Mouse (Mus musculus): Measurements from ENCODE around the gene Gm136.
"Not testable (repeated sequence)": the region's sequence is repeated elsewhere in the genome, so short reads cannot be mapped to it uniquely, and the experiment has no call there.

The Gm136 gene

DNA sequence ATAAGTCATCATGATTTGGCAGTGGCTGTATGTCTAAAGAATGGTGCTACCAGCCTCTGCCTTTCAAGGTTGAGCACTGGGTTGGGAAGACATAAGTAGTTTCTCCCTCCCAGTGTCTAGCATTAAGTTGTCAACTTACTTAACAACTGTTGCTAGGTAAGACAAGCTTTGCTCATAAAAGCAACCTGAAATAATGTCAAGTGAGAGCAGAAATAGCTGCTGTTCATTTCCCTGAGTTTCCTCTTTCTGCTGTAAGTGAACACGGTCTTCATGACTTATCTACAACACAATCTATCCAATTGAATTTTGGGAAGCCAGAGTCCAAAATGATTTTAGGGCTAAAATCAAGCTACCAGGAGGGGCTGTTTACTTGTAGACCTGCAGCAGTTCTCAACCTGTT lies at the start of gene Gm136:
TSS of gene Gm136 (minus strand) at position 101 of the 400 bp plus-strand sequence.
- no peak for DNase-seq (ENCODE audit: low read depth in 1 of 2, low spot score in 2 of 2)

DNA sequence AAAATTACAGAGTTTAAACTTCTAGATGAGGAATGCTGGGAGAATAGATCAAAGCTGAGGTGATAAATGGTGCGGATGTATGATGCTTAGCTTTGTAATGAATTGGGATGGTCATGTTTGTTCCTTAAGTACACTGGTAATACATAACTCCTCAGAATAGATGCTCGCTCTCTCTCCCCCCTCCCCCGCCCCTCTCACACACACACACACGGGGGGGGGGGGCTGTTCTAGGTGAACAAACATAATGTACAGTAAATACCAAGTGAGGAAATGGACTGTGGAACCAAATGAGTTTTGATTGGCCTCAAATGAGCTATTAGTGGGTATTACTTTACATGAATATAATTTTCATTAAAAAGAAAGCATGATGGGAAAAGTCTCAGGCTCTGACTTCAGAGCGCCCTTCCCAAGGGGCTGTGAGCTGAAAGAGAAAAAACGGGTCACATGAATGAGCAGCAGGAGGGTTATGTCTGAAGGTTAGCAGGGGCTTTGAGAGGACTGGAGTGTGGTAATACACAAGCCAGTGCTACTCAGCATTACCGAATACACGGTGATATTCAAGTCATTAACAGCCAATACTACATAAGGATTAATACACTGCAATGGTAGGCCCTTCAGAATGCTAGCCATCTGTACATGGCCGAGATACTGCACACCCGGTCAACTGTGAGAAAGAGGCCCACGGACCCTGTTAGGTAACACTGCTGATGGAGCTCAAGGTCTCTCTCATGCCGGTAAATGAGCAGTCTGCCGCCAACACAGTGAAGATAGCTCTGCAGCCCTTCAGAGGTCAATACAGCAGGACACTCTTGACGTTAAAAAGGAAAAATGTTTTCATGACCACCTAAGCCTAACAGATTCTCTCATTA lies 45.3 kb upstream of the Gm136 start:
- no peak for DNase-seq (ENCODE audit: low read depth in 1 of 2, low spot score in 2 of 2)

DNA sequence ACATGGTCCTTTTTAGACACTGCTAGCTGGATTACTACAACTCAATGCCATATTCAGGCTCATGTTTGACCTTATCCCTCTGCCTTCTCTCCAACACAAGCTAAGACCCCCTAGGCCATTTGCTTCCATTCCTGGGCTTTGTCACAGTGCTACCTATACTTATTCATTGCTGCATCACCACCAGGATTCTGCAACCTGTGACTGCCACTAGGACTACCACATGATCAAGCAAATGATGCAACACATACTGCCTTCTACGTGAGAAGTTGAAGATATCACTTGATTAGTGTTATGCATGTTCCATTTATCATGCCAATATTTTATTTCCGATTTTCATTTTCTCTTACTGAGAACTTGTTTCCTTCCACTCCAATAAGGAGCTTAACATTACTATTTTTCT lies 41.9 kb upstream of the Gm136 start:
- no peak for DNase-seq (ENCODE audit: low read depth in 1 of 2, low spot score in 2 of 2)

DNA sequence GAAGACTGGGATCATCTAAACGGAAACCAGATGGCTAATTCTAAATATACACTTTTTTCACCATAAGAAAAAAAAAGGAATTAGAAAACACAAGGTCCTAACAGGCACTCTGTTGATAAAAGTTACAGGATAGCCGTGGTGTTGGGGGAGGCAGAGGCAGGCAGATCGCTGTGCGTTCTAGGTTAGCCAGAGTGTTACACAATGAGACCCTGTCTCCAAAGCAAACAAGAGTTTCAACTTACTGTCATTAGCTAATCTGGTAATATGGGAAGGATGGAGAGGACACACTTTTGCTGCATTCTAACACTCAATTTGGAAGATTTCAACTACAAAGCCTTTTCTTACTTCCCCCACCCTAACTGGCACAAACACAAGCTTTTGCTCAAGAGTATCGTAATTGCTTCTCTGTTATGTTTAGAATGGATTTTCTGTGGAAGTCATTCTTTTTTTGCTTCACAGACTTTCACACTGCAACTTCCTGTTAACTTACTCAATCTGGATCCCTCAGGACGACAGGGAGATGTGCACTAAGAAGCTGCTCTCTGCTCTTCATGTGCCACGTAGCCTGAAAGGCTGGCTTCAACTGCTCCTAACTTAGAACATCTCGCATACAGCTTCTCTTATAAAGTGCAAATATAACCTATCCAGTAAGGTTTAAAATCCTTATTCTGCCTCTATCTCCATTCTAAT lies 41.4 kb upstream of the Gm136 start:
- DNase-seq (ENCODE audit: low read depth in 1 of 2, low spot score in 2 of 2), result no peak

DNA sequence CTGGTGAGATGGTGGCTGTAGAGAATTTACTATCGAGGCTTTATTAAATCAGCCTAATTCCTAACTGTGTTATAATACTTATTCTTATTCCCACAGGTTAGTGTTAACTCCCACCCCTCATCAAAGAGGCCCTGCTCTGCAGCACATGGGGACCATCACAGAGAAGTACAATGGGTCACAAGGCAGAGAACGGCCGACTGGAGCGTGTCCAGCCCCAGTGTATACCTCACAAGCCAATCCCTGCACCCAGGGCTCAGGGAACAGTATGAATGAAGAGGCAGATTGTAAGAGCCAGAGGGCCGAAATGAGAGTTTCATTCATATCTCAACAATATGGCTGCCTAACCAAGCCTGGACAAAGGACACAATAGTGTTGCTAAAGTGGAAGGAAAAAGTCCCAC lies 40.2 kb upstream of the Gm136 start:
- no peak for DNase-seq (ENCODE audit: low read depth in 1 of 2, low spot score in 2 of 2)

DNA sequence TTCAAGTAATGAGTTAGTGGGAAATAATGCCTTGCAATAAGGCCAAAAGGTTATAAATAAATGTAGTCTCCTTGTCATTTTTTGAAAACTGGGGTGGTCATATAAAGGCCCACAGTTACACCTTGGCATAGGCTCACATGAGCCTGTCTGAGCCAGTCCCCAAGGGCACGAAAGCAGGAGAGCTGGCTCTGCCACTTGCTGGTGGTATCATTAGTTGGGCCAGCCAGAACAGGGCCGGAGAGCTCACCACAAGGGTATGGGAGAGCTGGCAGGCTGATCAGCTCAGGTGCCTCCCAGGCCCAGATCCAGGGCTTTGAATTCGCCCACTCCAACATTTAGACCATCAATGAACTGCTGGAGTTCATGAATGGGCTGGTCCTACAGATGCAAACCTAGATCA lies 30.4 kb upstream of the Gm136 start:
- no peak for DNase-seq (ENCODE audit: low read depth in 1 of 2, low spot score in 2 of 2)

DNA sequence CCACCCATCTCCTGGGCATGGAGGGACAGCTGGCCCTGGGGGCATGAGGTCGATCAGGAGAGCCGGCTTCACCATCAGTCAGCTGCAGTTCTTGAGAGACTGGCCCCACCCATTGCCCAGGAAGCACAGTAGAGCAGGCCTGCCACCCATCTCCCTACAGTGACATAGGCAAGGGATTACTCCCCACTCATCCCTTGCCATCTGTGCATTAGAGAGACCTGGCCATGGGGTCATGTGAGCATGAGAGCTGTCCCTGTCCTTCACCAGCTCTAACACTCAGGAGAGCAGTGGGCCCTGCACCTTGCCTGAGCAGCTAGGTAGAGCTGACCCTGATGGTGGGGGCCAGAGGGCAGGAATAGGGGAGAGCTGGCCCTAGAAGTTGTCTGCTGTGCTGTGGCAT lies 29.6 kb upstream of the Gm136 start:
- DNase-seq (ENCODE audit: low read depth in 1 of 2, low spot score in 2 of 2), result no peak

DNA sequence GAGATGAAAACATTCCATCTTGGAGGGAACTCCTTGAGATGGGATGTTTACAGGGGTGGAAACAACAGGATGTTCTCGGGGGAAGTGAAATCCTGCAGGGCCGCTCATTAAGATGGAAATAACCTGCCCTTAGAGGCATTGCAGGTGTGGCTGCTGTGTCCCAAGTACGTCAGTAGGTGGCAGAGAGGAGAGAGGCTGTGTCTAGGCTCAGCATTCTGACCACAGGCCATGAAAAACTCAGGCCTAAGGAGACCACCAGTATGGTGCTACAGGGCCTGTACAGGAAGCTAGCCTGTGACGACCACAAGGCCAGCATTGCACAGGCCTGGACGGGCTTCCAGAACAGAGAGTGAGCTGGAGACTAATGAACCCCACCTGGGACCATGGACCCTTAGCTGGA lies 28.8 kb upstream of the Gm136 start:
- DNase-seq (ENCODE audit: low read depth in 1 of 2, low spot score in 2 of 2), result no peak

DNA sequence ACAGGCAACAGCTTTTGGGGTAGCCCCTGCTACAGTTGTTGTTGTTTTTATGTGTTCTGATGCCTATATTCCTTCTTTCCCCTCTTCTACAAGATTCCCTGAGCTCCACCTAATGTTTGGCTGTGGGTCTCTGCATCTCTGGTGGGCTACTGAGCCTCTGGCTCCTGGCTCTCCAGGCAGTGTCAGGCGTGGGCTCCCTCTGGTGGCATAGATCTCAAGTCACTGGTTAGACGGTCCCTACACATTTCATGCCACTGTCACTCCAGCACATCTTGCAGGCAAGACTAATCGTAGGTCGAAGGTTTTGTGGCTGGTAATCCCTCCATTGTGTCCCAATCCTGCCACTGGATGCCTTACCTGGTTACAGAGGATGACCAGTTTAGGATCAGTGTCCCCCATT lies 26.7 kb upstream of the Gm136 start:
- no peak for DNase-seq (ENCODE audit: low read depth in 1 of 2, low spot score in 2 of 2)

DNA sequence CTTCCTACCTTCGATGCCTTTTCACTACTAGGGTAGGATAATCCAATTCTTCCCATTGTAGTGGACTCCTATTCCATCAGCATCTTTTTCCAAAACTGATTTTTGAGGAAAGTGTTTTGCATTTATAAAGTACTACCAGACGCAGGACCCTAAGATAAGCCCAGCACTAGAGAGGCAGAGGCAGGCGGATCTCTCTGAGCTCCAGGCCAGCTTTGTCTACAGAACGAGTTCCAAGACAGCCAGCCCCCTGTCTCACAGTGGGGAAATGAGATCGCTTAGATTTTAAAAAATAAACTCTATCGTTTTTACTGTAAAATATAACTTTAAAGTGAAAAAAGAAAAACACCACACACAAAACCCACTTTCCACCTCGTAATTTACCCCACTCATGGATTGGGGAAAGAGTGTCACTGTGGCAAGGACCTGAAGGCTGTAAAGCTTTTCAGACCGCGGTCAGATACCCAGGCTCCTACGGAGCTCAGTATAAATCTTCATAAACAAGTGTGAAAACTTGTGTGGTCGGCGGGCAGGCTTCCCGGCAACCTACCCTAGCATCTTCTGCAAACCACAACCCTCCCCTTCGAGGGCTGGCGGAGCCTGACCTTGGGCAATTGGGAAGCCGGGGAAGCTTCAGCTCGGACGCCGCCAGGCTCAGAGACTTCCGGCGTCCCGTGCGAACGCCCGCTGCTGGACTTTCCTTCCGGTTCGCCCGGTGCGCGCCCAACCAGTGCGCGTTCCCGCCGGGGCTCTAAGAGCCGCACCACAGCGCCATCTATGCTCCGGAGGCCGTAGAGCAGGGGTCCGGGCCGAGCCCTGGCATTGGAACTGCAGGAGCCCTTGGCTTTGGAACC lies 21.8 kb upstream of the Gm136 start, which contains the start of gene Smim8:
TSS of gene Smim8 (minus strand) at position 747 of the 851 bp plus-strand sequence.
- DNase-seq (ENCODE audit: low read depth in 1 of 2, low spot score in 2 of 2), result peak; percentile 72 to 86

DNA sequence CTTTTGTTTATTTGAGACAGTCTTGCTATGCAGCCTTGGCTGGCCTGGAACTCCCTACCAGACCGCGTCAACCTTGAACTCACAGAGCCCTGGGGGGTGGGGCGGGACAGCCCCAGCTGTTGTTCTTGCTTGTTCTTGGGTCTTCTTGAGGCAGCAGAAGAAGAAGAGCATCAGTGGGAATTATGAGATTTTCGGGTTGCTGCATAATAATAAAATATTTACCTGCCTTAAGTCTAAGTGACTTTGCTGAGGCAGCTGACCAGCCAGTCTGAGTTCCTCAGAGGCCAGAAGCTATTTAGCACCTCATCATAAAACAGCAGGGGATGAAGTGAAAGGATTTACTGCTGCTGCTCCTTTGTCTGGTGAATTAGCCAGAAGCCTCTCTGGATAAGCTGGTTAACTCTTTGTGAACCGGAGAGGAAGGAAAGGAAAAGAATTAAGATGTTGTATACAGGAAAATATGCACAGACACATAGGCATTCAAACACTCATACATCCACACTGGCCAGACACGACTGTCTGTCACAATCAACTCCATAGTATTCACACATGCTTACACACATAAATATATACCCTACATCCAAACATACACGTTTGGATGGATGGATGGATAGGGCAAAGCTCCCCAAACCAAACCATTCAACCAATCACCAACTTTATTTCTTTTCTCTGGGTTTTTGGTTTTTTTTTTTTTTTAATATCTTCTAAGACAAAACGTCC lies 15.7 kb upstream of the Gm136 start:
- DNase-seq (ENCODE audit: low read depth in 1 of 2, low spot score in 2 of 2), result no peak

DNA sequence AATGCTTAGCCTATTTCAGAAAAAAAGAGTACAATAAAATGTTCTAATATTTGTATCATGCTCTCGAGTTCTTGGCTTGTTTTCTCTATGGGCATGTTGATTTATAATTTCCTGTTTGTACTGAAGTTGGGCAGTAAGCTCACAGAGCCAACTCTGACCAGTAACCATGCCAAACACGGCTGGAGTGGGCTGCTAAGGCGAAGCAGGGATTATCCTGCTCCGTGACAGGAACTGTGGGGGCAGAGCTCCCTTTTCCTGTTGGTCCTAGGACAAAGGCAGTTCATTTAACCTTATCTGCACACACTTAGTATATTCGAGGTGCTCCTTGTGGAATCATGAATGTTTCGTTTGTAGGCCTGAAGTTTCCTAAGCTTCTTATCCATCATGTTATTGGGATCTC lies 6.8 kb downstream of the Gm136 start:
- DNase-seq (ENCODE audit: low read depth in 1 of 2, low spot score in 2 of 2), result no peak

DNA sequence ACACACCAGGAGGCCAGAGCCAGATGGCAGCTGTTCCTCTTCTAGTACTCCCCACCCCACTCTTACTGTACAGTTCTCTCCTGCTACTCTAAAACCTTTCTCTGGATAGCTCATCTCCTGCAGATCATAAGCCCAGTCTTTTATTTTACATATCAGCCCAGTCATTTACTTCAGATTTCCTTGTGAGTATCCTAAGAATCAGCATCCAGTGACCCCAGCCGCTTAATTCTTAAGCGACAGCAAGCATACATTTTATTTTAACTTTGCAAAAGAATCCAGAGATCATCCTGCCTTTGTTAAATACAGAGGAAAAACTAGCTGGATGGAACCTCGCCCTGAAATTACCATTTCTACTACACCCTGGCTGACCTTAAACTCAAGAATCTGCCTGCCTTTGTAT lies 21.6 kb downstream of the Gm136 start:
- DNase-seq (ENCODE audit: low read depth in 1 of 2, low spot score in 2 of 2), result no peak

DNA sequence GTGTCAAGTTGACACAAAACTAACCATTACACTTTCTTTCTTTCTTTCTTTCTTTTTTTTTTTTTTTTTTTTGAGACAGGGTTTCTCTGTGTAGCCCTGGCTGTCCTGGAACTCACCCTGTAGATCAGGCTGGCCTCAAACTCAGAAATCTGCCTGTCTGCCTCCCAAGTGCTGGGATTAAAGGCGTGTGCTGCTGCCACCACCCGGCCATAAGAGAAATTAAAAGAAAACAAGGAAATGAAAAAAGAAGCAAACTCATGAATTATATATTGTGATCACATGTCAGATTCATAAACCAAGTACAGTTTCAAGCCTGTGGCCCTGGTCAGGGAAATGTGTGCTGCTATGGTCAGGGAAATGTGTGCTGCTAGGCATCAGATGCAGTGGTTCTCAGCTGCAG lies 22.6 kb downstream of the Gm136 start:
- DNase-seq (ENCODE audit: low read depth in 1 of 2, low spot score in 2 of 2), result not testable (repeated sequence)

DNA sequence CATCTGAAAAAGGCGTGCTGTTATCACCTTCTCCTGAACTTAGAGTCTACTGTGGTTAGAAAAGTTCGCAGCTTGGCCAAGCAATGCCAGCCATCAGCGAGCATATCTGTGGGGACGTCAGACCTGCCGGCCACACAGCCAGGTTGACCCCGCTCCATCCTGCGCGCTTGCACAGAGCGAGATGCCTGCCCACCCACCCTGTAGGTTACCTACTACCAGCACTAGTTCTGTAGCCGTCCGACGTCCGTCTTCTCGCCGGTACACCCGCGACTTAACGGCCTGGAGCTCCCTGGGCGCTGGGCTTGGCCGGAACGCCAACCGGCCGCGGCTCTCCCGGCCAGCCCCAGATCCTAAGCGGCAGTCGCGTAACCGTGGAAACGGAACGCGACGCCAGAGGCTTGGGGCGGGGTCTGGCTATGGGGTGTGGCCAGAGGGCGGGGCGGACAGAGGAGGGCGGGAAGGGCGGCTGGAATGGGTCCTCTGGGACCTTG lies 26.2 kb downstream of the Gm136 start, which contains the start of gene Cfap206:
TSS of gene Cfap206 (minus strand) at position 356 of the 491 bp plus-strand sequence.
- no peak for DNase-seq (ENCODE audit: low read depth in 1 of 2, low spot score in 2 of 2)

DNA sequence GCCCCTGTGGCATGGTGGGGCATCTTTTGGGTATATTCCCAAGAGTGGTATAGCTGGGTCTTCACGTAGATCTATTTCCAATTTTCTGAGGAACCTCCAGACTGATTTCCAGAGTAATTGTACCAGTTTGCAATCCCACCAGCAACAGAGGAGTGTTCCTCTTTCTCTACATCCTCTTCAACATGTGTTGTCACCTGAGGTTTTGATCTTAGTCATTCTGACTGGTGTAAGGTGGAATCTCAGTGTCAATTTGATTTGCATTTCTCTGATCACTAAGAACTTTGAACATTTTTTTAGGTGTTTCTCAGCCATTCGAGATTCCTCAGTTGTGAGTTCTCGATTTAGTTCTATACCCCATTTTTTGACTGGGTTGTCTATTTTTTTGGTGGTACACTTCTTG lies 30.4 kb downstream of the Gm136 start:
- not testable (repeated sequence) for DNase-seq (ENCODE audit: low read depth in 1 of 2, low spot score in 2 of 2)

DNA sequence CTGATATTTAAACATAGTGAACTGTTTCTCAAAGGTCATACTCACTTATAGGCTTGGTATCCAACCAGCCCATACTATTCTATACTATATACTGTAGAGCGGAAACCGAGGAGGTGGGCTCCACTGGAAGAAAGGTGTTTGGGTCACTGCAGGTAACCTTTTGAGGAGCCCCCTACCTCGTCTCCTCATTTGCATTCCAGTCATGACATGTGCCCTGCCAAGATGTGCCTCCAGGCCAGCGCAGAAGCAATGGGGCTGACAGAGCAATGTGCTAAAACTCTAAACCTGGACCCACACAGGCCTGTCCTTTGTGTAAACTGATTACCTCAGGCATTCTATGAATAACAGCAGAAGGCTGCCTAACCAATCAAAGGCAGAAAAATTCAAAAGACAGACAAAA lies 31.8 kb downstream of the Gm136 start:
- no peak for DNase-seq (ENCODE audit: low read depth in 1 of 2, low spot score in 2 of 2)

DNA sequence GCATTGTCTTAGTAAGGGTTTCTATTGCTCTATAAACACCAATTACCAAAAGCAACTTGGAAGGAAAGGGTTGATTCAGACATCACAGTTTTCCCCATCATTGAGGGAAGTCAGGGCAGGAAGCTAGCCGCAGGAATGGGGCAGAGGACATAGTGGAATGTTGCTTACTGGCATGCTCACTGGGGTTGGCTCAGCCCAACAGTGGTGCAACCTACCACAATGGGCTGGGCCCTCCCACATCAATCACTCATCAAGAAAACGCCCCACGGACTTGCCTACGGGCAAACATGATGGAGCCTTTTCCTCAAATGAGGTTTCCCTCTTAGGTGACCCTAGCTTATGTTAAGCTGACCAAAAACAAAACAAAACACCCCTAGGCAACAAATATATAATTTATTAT lies 32.9 kb downstream of the Gm136 start:
- DNase-seq (ENCODE audit: low read depth in 1 of 2, low spot score in 2 of 2), result no peak

DNA sequence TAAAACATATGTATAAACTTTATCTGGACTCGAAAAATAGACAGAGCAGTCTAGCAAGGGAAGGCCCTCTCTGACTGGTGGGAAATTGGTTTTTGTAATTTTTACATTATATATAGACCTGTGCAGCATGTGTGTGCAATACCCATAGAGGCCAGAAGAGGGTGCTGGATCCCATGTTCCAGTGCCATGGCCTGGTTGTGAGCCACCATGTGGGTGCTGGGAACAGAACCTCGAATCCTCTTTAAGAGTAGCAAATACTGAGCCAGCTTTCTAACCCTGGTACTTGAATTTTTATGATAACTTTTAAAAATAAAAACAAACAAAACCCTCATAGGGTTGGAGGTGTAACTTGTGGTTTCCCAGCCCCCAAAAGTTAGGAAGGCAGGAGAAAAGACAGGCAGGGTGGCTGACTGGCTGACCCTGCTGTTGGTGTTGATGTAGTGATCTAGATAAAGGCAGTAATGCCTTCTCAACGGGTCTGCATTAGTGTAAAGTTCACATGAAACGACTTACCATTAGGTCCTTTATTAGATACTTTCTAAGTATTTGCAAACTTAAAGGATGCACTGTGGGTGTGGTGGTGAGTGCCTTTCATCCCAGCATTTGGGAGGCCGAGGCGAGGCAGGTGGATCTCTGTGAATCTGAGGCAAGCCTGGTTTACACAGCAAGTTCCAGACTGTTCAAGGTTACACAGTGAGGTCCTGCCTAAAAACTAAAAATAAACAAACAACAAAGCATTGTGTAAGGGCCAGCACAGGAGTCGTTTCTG lies 35.8 kb downstream of the Gm136 start:
- no peak for DNase-seq (ENCODE audit: low read depth in 1 of 2, low spot score in 2 of 2)

DNA sequence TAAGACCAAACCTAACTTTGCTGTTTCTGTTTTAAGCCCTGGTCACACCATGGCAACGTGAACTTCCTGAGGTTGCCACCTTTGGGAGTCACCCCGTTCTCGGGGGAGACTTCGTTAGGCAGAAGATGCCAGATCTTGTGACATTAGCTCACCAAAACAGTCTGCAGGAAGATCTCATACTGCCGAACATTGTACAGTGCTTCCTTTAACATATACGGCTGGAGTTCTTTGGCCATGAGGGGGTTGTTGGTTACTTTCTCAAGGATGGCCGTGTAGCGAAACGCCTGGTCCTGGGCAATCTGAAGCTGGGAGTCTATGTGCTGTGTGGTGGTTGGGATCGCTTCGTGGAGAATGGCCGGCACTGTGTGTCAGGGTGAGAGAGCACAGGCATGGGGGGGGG lies 36.6 kb downstream of the Gm136 start:
- DNase-seq (ENCODE audit: low read depth in 1 of 2, low spot score in 2 of 2), result no peak

All from monocyte, adult 2 months (primary cell).